Mouse (Mus musculus) liver, embryonic 11.5 days (tissue): ENCODE results near the gene Rab8b. TPM values are rescaled to one million over a fixed set of nuclear protein-coding genes. Genes with fewer than 3 reads are reported as not detected.

Experiments
- ATAC-seq: fragments of 200-750 bp; cut with Nextera tagmentation; replicated peaks from 2 replicates; pipeline ENCODE4 v1.8.0; 2017; ENCODE audit warnings: moderate number of reproducible peaks, mild to moderate bottlenecking, moderate TSS enrichment, moderate library complexity; ENCODE audit not compliant: low FRiP score
- DNase-seq: peaks from one replicate; pipeline ENCODE4 v3.0.0-alpha.2; 2017; ENCODE audit warnings: low spot score
- H3K27ac ChIP-seq: fragments of 300-500 bp; sonication (generic); 2 replicates; pipeline ENCODE4 v1.5.1; 2014; ENCODE audit warnings: mild to moderate bottlenecking, low read depth, low read length, control low read depth
- H3K27me3 ChIP-seq: fragments of 300-500 bp; sonication (generic); replicated peaks from 2 replicates; pipeline ENCODE4 v1.6.1; 2014; ENCODE audit warnings: low read length, mixed read lengths; ENCODE audit not compliant: control insufficient read depth, insufficient read depth
- H3K36me3 ChIP-seq: fragments of 300-500 bp; sonication (generic); 2 replicates; pipeline ENCODE4 v1.6.1; 2014; ENCODE audit warnings: mild to moderate bottlenecking, low read length, moderate library complexity, mixed read lengths; ENCODE audit not compliant: control insufficient read depth, insufficient read depth
- H3K4me1 ChIP-seq: fragments of 300-500 bp; sonication (generic); replicated peaks from 2 replicates; pipeline ENCODE4 v1.6.1; 2014; ENCODE audit warnings: low read length, mixed read lengths; ENCODE audit not compliant: control insufficient read depth, insufficient read depth
- H3K4me2 ChIP-seq: fragments of 300-500 bp; sonication (generic); 2 replicates; pipeline ENCODE4 v1.6.1; 2014; ENCODE audit warnings: mild to moderate bottlenecking, control low read depth, moderate library complexity
- H3K4me3 ChIP-seq: fragments of 300-500 bp; sonication (generic); 2 replicates; pipeline ENCODE4 v1.5.1; 2014; ENCODE audit warnings: low read depth, low read length, control low read depth
- H3K9ac ChIP-seq: fragments of 300-500 bp; sonication (generic); 2 replicates; pipeline ENCODE4 v1.6.1; 2014; ENCODE audit warnings: low read depth, low read length, control low read depth
- H3K9me3 ChIP-seq: fragments of 300-500 bp; sonication (generic); 2 replicates; pipeline ENCODE4 v1.6.1; 2016; ENCODE audit warnings: low read length, inconsistent platforms, mixed read lengths; ENCODE audit not compliant: control insufficient read depth
- WGBS: fragments of 180-500 bp; shearing (Covaris S2); extraction: QIAGEN DNeasy Blood & Tissue Kit; methylation state at CpG from one replicate; pipeline ENCODE4 v1.1.7; 2014; 5-methylcytosine and 5-hydroxymethylcytosine counted together
- polyA plus RNA-seq: library from polyadenylated mRNA; unstranded; fragments of >200 nt; fragmentation: Nextera tagmentation; extraction: Ambion mirVana; gene quantifications from 2 replicates; pipeline ENCODE4 v1.2.1, GENCODE M21; 2014

Rab8b gene
- polyA plus RNA-seq, 1 experiment from 2014 or later, result 43.1 TPM

- WGBS, result 20% methylated on average over 4 of the region's 4 CpGs
- Histone ChIP-seq H3K4me2 (peak overlapping the region; percentile 91), H3K36me3 (peaks cover 2% of the 10 kb centered on the region; the same call in 1 of the 2 replicates), H3K27ac (peak overlapping the region; percentile 94), H3K4me3 (peak overlapping the region; percentile 97), H3K4me1 (peaks cover 5% of the 10 kb centered on the region), H3K9me3 (no peaks in the 10 kb centered on the region), H3K27me3 (no peaks in the 10 kb centered on the region), H3K9ac (peak overlapping the region; percentile 96)
- ATAC-seq (no peak), DNase-seq (no peak)
Observed at GRCm38 (mm10) chr9:66945161-66945560, 25.7 kb upstream of the Rab8b start.

- H3K36me3 ChIP-seq, result no peaks in the 10 kb centered on the region
- no peak overlapping the region for H3K4me2 ChIP-seq
- ATAC-seq, result no peak
- no peaks in the 10 kb centered on the region for H3K27me3 ChIP-seq
- no peaks in the 10 kb centered on the region for H3K4me1 ChIP-seq
- no peak overlapping the region for H3K4me3 ChIP-seq
- no peaks in the 10 kb centered on the region for H3K9me3 ChIP-seq
- no peak for DNase-seq
- H3K27ac ChIP-seq, result no peak overlapping the region
- WGBS, result 5% methylated on average over 4 of the region's 4 CpGs
- no peak overlapping the region for H3K9ac ChIP-seq
Observed at GRCm38 (mm10) chr9:66938836-66939235, 19.3 kb upstream of the Rab8b start.

- H3K9ac ChIP-seq, result no peak overlapping the region
- H3K4me2 ChIP-seq, result no peak overlapping the region
- H3K4me3 ChIP-seq, result no peak overlapping the region
- no peaks in the 10 kb centered on the region for H3K27me3 ChIP-seq
- DNase-seq (peak; percentile 16), ATAC-seq (no peak)
- no peaks in the 10 kb centered on the region for H3K9me3 ChIP-seq
- no peaks in the 10 kb centered on the region for H3K36me3 ChIP-seq
- 76% methylated on average over 8 of the region's 8 CpGs for WGBS
- H3K4me1 ChIP-seq, result no peaks in the 10 kb centered on the region
- no peak overlapping the region for H3K27ac ChIP-seq
Observed at GRCm38 (mm10) chr9:66937507-66937906, 18.0 kb upstream of the Rab8b start.

GRCm38 (mm10) chr9:66933869-66934808 is 14.7 kb upstream of the Rab8b start:
- 80% methylated on average over 19 of the region's 19 CpGs for WGBS
- Histone ChIP-seq H3K4me1 (no peaks in the 10 kb centered on the region), H3K27me3 (no peaks in the 10 kb centered on the region), H3K4me2 (no peak overlapping the region), H3K36me3 (no peaks in the 10 kb centered on the region), H3K9me3 (no peaks in the 10 kb centered on the region), H3K27ac (no peak overlapping the region), H3K4me3 (no peak overlapping the region), H3K9ac (no peak overlapping the region)
- no peak for ATAC-seq
- DNase-seq, result peak; percentile 20

- 57% methylated on average over 7 of the region's 7 CpGs for WGBS
- DNase-seq (no peak), ATAC-seq (no peak)
- H3K4me3 ChIP-seq, result no peak overlapping the region
- no peaks in the 10 kb centered on the region for H3K4me1 ChIP-seq
- no peak overlapping the region for H3K4me2 ChIP-seq
- H3K36me3 ChIP-seq, result no peaks in the 10 kb centered on the region
- H3K27ac ChIP-seq, result no peak overlapping the region
- H3K27me3 ChIP-seq, result no peaks in the 10 kb centered on the region
- no peak overlapping the region for H3K9ac ChIP-seq
- no peaks in the 10 kb centered on the region for H3K9me3 ChIP-seq
Observed at GRCm38 (mm10) chr9:66930351-66930750, 10.9 kb upstream of the Rab8b start.

GRCm38 (mm10) chr9:66927696-66928402 is 8.4 kb upstream of the Rab8b start:
- Histone ChIP-seq H3K27me3 (no peaks in the 10 kb centered on the region), H3K4me3 (no peak overlapping the region), H3K4me1 (no peaks in the 10 kb centered on the region), H3K36me3 (no peaks in the 10 kb centered on the region), H3K4me2 (no peak overlapping the region), H3K9ac (no peak overlapping the region), H3K9me3 (no peaks in the 10 kb centered on the region), H3K27ac (no peak overlapping the region)
- DNase-seq (no peak), ATAC-seq (no peak)
- 89% methylated on average over 8 of the region's 8 CpGs for WGBS

- no peaks in the 10 kb centered on the region for H3K27me3 ChIP-seq
- DNase-seq (no peak), ATAC-seq (no peak)
- no peaks in the 10 kb centered on the region for H3K36me3 ChIP-seq
- peaks cover 3% of the 10 kb centered on the region for H3K4me1 ChIP-seq
- 72% methylated on average over 3 of the region's 3 CpGs for WGBS
- H3K4me3 ChIP-seq, result no peak overlapping the region
- no peak overlapping the region for H3K27ac ChIP-seq
- H3K9ac ChIP-seq, result no peak overlapping the region
- H3K9me3 ChIP-seq, result no peaks in the 10 kb centered on the region
- no peak overlapping the region for H3K4me2 ChIP-seq
Observed at GRCm38 (mm10) chr9:66925853-66926252, 6.4 kb upstream of the Rab8b start.

GRCm38 (mm10) chr9:66922076-66922475 is 2.6 kb upstream of the Rab8b start:
- peaks cover 16% of the 10 kb centered on the region for H3K4me1 ChIP-seq
- no peak overlapping the region for H3K4me3 ChIP-seq
- no peak overlapping the region for H3K4me2 ChIP-seq
- H3K36me3 ChIP-seq, result no peaks in the 10 kb centered on the region
- H3K9me3 ChIP-seq, result no peaks in the 10 kb centered on the region
- WGBS, result 86% methylated on average over 1 of the region's 1 CpGs
- DNase-seq (no peak), ATAC-seq (no peak)
- no peak overlapping the region for H3K27ac ChIP-seq
- H3K27me3 ChIP-seq, result no peaks in the 10 kb centered on the region
- no peak overlapping the region for H3K9ac ChIP-seq
